Mouse (Mus musculus): Measurements from ENCODE around the gene Sik3.
A peak's percentile ranks its signal among the peaks of the same experiment; 100 is the strongest.

Gene Sik3

DNA sequence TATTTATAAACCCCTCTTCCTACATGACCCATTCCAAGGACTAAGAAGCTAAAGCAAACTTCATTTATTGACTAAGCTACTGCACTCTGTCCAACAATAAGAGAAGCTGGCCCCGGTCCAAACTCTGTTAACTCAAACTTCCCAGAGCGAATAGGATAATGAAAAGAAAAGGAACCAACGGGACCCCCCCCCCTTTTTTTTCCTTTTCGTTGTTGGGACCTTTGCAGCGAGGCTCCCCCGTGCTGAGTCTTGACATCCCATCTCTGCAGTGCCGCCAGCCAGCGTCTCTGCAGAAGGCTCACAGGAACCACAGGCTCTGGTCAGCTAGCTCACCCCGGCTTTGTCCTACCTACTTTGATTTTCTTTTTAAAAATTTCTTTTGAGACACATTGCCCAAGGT lies 3.2 kb downstream of the Sik3 start:
- no peak for DNase-seq (ENCODE audit: low spot score in 2 of 2)

- DNase-seq (ENCODE audit: low spot score in 2 of 2): no peak
Observed at GRCm38 (mm10) chr9:46016417-46016816, 3.8 kb downstream of the Sik3 start.

GRCm38 (mm10) chr9:46018316-46018715 lies 5.7 kb downstream of the Sik3 start:
- DNase-seq (ENCODE audit: low spot score in 2 of 2): no peak

- DNase-seq (ENCODE audit: low spot score in 2 of 2): no peak
Observed at GRCm38 (mm10) chr9:46019975-46020374, 7.4 kb downstream of the Sik3 start.

DNA sequence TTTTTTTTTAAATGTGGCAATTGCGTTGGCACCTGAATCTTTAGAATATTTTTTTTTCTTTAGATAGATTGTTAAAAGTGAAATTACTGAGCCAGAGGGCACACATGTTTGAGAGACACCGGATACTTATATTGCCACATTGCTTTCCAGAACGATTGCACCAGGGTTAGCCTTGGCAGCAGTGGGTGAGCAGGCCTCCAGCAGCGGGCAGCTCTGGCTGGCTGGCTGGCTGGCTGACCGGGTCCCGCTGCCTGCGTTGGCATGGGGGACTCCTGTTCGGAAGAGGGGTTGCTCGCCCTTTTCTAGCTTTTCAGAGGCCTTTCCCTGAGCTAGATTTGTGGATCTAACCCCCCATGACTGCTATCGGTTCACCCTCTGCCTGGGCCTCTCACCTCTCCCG lies 11.0 kb downstream of the Sik3 start:
- no peak for DNase-seq (ENCODE audit: low spot score in 2 of 2)

DNA sequence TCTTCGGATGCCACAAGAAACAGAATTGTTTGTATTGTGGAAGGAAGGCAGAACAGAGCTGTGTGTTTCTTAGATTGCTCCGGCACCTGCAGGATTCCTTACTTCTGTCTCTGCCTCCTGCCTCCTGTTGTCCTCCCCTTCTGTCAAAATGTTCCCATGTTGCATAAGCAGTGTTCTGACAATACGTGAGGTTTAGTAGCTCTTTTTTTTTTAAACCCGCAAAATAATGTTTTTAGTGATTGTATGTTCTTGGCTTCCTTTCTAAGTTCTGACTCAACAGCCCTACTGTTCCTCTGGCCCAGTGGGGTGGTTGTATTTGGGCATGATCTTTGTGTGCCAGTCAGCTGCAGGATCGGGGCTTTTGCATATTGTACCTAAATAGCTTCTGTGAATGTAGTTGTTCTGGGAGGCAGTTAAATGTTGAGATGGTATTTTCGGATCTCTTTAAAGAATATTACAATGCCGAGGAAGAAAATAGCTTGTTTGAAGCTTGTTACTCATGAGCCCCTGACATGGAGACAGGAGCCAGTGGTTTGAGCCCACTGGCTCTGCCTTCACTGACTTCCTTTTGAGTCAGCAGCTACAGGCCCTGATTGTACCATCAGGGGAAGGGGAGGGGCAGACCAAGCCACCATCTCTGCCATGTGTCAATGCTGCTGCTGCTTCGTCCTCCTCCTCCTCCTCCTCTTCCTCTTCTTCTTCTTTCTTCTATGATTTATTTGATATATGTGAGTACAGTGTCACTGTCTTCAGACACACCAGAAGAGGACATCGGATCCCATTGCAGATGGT lies 13.6 kb downstream of the Sik3 start:
- peak in 1 of 2 experiments; percentile 44 for DNase-seq (ENCODE audit: low spot score in 2 of 2)

GRCm38 (mm10) chr9:46027994-46028393 lies 15.4 kb downstream of the Sik3 start:
- peak; percentile 44 to 51 for DNase-seq (ENCODE audit: low spot score in 2 of 2)

- DNase-seq (ENCODE audit: low spot score in 2 of 2): no peak
Observed at GRCm38 (mm10) chr9:46029534-46029933, 16.9 kb downstream of the Sik3 start.

DNA sequence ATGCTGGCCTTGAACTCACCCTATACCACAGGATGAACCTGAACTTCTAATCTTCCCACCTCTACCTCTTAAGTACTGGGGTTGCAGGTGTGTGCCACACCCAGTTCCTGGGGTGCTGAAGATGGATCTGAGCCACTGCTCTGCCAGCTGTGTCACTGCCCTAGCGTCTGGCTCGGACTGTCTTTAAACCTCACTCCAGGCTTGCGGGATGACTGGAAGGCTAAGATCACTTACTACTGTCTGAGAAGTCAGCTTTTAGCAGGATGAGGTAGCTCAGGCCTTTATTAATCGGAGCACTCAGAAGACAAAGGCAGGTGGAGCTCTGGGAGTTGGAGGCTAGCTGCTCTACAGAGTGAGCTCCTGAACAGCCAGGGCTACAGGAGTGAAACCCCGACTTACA lies 17.6 kb downstream of the Sik3 start:
- DNase-seq (ENCODE audit: low spot score in 2 of 2): no peak

- DNase-seq (ENCODE audit: low spot score in 2 of 2): no peak
Observed at GRCm38 (mm10) chr9:46030968-46031367, 18.3 kb downstream of the Sik3 start.

GRCm38 (mm10) chr9:46032190-46032589 lies 19.6 kb downstream of the Sik3 start:
- DNase-seq (ENCODE audit: low spot score in 2 of 2): peak in 1 of 2 experiments; percentile 41

- DNase-seq (ENCODE audit: low spot score in 2 of 2): no peak
Observed at GRCm38 (mm10) chr9:46033058-46033457, 20.4 kb downstream of the Sik3 start.

DNA sequence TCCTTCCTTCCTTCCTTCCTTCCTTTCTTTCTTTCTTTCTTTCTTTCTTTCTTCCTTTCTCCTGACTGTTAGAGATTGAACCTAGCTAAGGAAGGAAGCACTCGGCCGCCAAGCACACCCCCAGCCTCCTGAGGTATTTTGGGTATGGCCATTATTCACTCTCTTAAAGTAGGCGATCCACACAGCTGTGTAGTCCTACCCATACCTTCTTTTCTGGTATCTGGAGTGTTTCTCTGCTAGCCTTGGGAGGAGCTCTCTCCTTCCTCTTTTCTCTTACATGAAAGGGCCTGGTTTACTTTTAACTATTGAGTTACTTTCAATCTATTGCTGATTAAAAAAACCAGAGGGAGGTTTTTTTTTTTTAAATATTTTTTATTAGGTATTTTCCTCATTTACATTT lies 21.2 kb downstream of the Sik3 start:
- DNase-seq (ENCODE audit: low spot score in 2 of 2): no peak

GRCm38 (mm10) chr9:46035290-46035871 lies 22.8 kb downstream of the Sik3 start:
- no peak for DNase-seq (ENCODE audit: low spot score in 2 of 2)

DNA sequence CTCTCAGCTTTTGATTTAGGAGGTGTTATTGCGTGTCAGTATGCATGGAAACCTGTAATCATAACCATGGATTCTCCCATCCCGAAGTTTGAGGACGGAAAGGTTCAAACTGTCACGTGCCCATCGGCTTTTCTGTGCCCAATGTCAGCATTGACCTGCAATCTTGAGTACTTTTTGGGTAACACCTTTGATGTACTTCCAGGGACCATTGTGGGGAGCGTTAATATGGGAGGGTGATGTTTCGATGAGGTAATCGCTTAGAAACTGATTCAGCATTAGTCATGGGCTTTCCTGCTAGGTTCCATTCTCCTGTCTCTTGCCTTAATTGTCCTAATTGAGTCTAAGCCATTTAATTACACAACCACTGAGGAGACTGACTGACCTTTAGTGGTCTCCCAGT lies 24.3 kb downstream of the Sik3 start:
- DNase-seq (ENCODE audit: low spot score in 2 of 2): no peak

GRCm38 (mm10) chr9:46038786-46039185 lies 26.2 kb downstream of the Sik3 start:
- DNase-seq (ENCODE audit: low spot score in 2 of 2): no peak

- DNase-seq (ENCODE audit: low spot score in 2 of 2): no peak
Observed at GRCm38 (mm10) chr9:46041186-46041585, 28.6 kb downstream of the Sik3 start.

GRCm38 (mm10) chr9:46042387-46042786 lies 29.8 kb downstream of the Sik3 start:
- peak; percentile 38 to 47 for DNase-seq (ENCODE audit: low spot score in 2 of 2)

DNA sequence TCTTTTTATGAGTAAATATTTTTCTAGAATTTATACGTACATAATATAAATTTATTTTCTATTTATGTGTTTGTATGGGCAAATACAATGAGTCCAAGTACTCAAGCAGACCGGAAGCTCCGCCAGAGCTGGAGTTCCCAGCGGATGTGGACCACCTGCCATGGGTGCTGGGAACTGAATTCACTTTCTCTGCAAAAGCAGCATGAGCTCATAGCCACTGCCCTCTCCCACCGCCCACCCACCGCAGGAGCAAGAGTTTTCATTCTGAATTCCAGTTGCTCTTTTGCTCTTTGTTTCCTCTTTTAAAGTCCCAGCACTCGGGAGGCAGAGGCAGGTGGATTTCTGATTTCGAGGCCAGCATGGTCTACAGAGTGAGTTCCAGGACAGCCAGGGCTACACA lies 31.0 kb downstream of the Sik3 start:
- no peak for DNase-seq (ENCODE audit: low spot score in 2 of 2)

GRCm38 (mm10) chr9:46046724-46047517 lies 34.3 kb downstream of the Sik3 start:
- no peak for DNase-seq (ENCODE audit: low spot score in 2 of 2)

DNA sequence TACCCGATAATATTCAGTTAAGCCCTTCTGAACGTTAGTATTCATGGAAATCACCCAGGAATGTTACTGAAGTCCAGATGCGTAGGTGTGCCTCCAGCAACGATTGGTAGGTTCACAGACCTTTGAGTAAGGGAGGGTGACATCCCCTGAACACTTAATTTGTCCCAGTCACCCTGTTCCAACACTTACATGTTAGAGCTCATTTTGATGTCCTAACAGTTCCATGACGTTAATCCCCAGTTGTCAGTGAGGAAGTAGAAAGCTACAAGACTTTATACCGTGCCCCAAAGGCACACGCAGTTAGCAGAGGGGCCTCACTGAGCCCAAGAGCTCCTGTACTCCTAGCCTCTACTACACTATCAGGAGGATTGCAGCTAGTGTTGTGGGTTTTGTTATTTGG lies 36.9 kb downstream of the Sik3 start:
- no peak for DNase-seq (ENCODE audit: low spot score in 2 of 2)

DNA sequence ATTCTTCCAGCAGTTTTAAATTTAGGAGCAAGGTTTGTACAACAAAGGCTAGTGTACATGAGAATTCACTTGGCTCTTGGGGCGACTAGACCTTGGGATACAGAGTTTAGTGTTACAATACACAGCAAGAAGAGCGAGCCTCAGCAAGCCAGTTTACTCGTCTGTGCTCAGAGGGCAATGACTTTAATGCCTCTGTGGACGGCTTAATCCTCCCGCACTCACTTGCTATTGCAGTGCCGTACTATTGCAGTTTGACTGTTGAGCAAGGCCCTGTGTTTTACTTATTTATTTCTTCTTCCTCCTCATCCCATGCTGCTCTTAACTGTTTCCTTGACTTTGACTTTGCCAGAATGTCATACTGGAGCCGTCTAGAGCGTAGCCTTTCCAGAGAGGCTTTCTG lies 37.6 kb downstream of the Sik3 start:
- DNase-seq (ENCODE audit: low spot score in 2 of 2): no peak
